Mouse (Mus musculus) CH12.LX (cell line): Measurements from ENCODE around the gene Teddm3.
"Not testable (repeated sequence)": the region's sequence is repeated elsewhere in the genome, so short reads cannot be mapped to it uniquely, and the experiment has no call there.

ENCODE experiments used
- BHLHE40 ChIP-seq: IDR thresholded peaks from 2 replicates; pipeline ENCODE4 v1.6.1; 2011; ENCODE audit warnings: mild to moderate bottlenecking, low read depth, low read length, improper control_type of control experiment
- CHD1 ChIP-seq: IDR thresholded peaks from 2 replicates; pipeline ENCODE4 v1.6.1; 2012; ENCODE audit warnings: low read depth, low read length, improper control_type of control experiment, inconsistent platforms
- CTCF ChIP-seq, 2 experiments: IDR thresholded peaks in 1 of 2; conservative IDR thresholded peaks in 1 of 2; 2 replicates each; pipeline ENCODE4 v1.5.1; 2011 to 2012; ENCODE audit warnings: low read depth in 2 of 2, low read length in 2 of 2, improper control_type of control experiment in 1 of 2, inconsistent platforms in 1 of 2, mild to moderate bottlenecking in 1 of 2, moderate library complexity in 1 of 2
- E2F4 ChIP-seq: IDR thresholded peaks from 2 replicates; pipeline ENCODE4 v1.6.1; 2011; ENCODE audit warnings: low read depth, low read length, improper control_type of control experiment; ENCODE audit not compliant: insufficient replicate concordance
- ETS1 ChIP-seq: conservative IDR thresholded peaks from 2 replicates; pipeline ENCODE4 v1.6.1; 2012; ENCODE audit warnings: low read depth, mild to moderate bottlenecking, inconsistent platforms, low read length, improper control_type of control experiment, moderate library complexity
- HCFC1 ChIP-seq: IDR thresholded peaks from 2 replicates; pipeline ENCODE4 v1.6.1; 2012; ENCODE audit warnings: low read depth, mild to moderate bottlenecking, inconsistent platforms, low read length, improper control_type of control experiment
- JUND ChIP-seq: conservative IDR thresholded peaks from 2 replicates; pipeline ENCODE4 v1.6.1; 2011; ENCODE audit warnings: low read depth, low read length, improper control_type of control experiment
- KAT2A ChIP-seq: IDR thresholded peaks from 2 replicates; pipeline ENCODE4 v1.6.1; 2012; ENCODE audit warnings: low read length, improper control_type of control experiment, inconsistent platforms; ENCODE audit not compliant: insufficient replicate concordance
- MAX ChIP-seq: IDR thresholded peaks from 2 replicates; pipeline ENCODE4 v1.6.1; 2011; ENCODE audit warnings: low read length, improper control_type of control experiment
- MXI1 ChIP-seq: IDR thresholded peaks from 2 replicates; pipeline ENCODE4 v1.6.1; 2011; ENCODE audit warnings: mild to moderate bottlenecking, low read depth, low read length, improper control_type of control experiment
- POLR2A ChIP-seq: IDR thresholded peaks from 2 replicates; pipeline ENCODE4 v1.6.1; 2011; ENCODE audit warnings: low read depth, mild to moderate bottlenecking, improper control_type of control experiment, low read length
- RCOR1 ChIP-seq: conservative IDR thresholded peaks from 2 replicates; pipeline ENCODE4 v1.6.1; 2012; ENCODE audit warnings: low read depth, mild to moderate bottlenecking, inconsistent platforms, low read length, improper control_type of control experiment
- TCF12 ChIP-seq: IDR thresholded peaks from 2 replicates; pipeline ENCODE4 v1.6.1; 2014; ENCODE audit warnings: low read depth, mild to moderate bottlenecking, inconsistent platforms, low read length, improper control_type of control experiment
- ZC3H11A ChIP-seq: IDR thresholded peaks from 2 replicates; pipeline ENCODE4 v1.6.1; 2012; ENCODE audit warnings: low read depth, mild to moderate bottlenecking, inconsistent platforms, low read length, improper control_type of control experiment

- TF ChIP-seq CHD1; ETS1; CTCF (conservative IDR thresholded peaks at IDR 0.05 in 1 of 2, IDR thresholded peaks at IDR 0.05 in 1 of 2; ENCODE audit: low read depth in 2 of 2, low read length in 2 of 2); MAX; TCF12; BHLHE40; RCOR1; E2F4; POLR2A; HCFC1; KAT2A; ZC3H11A; JUND; MXI1: not testable (repeated sequence)
These were observed 31.0 kb downstream of the Teddm3 start for GRCm38 (mm10) chr16:21122776-21123175.
